Mouse (Mus musculus): ENCODE data around the gene Inka1.

- TF ChIP-seq CTCF (IDR thresholded peaks at IDR 0.05; ENCODE audit: low read depth, low read length) (no peak), POLR2A (IDR thresholded peaks at IDR 0.05; ENCODE audit: borderline replicate concordance, low read depth, low read length) (no peak)
Measured at GRCm38 (mm10) chr9:107994464-107994863, 8.8 kb upstream of the Inka1 start.
